Mouse (Mus musculus) ovary, postnatal 10 days (tissue): ENCODE data around the gene Fam171a2.
A peak's percentile ranks its signal among the peaks of the same experiment; 100 is the strongest.

Source experiments
- DNase-seq: peaks from one replicate; pipeline ENCODE4 v3.0.0; 2022; ENCODE audit warnings: low spot score

The Fam171a2 gene

GRCm38 (mm10) chr11:102455740-102456396, 8.4 kb upstream of the Fam171a2 start:
- DNase-seq = peak; percentile 57

GRCm38 (mm10) chr11:102453131-102453530, 5.6 kb upstream of the Fam171a2 start:
- no peak for DNase-seq

- no peak for DNase-seq
Measured at GRCm38 (mm10) chr11:102449043-102450008, 1.8 kb upstream of the Fam171a2 start.

GRCm38 (mm10) chr11:102448327-102448726, 845 bp upstream of the Fam171a2 start:
- DNase-seq = no peak

- peak; percentile 35 for DNase-seq
Measured at GRCm38 (mm10) chr11:102446581-102447461, 661 bp downstream of the Fam171a2 start.

GRCm38 (mm10) chr11:102445891-102446361, 1.6 kb downstream of the Fam171a2 start:
- DNase-seq = peak; percentile 39

- no peak for DNase-seq
Measured at GRCm38 (mm10) chr11:102445264-102445890, 2.1 kb downstream of the Fam171a2 start.

- no peak for DNase-seq
Measured at GRCm38 (mm10) chr11:102444781-102445180, 2.7 kb downstream of the Fam171a2 start.

GRCm38 (mm10) chr11:102444321-102444720, 3.2 kb downstream of the Fam171a2 start:
- DNase-seq = no peak

- DNase-seq = no peak
Measured at GRCm38 (mm10) chr11:102443740-102444139, 3.7 kb downstream of the Fam171a2 start.

- no peak for DNase-seq
Measured at GRCm38 (mm10) chr11:102442089-102442488, 5.4 kb downstream of the Fam171a2 start.

- no peak for DNase-seq
Measured at GRCm38 (mm10) chr11:102441434-102441833, 6.0 kb downstream of the Fam171a2 start.

GRCm38 (mm10) chr11:102440255-102440654, 7.2 kb downstream of the Fam171a2 start:
- DNase-seq = no peak

- no peak for DNase-seq
Measured at GRCm38 (mm10) chr11:102439093-102440082, 8.1 kb downstream of the Fam171a2 start.

GRCm38 (mm10) chr11:102438212-102439092, 9.0 kb downstream of the Fam171a2 start:
- DNase-seq = peak; percentile 87

GRCm38 (mm10) chr11:102437120-102438061, 10.1 kb downstream of the Fam171a2 start:
- DNase-seq = no peak

GRCm38 (mm10) chr11:102436471-102436790, 11.1 kb downstream of the Fam171a2 start:
- no peak for DNase-seq
